Mouse (Mus musculus): ENCODE data around the gene Prim2. TPM values are rescaled to one million over a fixed set of nuclear protein-coding genes. Genes with fewer than 3 reads are reported as not detected.

Prim2 gene
- total RNA-seq, 1 experiment = 39.0 TPM

DNA sequence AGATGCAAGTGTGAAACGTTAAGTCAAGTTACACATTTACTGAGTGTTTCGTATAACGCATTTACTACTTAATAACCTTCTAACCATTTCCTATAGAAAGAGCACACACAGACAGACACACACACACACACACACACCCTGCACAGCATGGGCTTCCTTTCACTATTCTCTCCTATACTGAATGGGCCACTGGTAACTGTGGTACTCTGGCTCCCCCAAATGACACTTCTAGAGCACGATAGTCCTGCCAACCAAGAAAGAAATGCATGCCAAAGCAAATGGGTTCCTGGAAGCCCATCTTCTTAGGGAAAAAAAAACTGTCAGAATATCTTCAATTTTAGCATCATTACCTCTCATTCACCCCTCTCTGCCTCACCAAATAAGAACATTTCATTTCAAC, 22.4 kb downstream of the Prim2 start:
- in situ Hi-C loops (cut with MboI; ENCODE audit: low sequenced_read_pairs in 2 of 2, unreplicated experiment in 2 of 2) = no loop called here
- TF ChIP-seq ZNF384 (IDR thresholded peaks at IDR 0.05; ENCODE audit: low read depth, low read length) = no peak
- TF ChIP-seq MAFK (IDR thresholded peaks at IDR 0.05; ENCODE audit: insufficient read depth, low read depth, low read length) = no peak
- no peak for TF ChIP-seq CHD2 (IDR thresholded peaks at IDR 0.05; ENCODE audit: low read depth, low read length)
- no peak for TF ChIP-seq ZC3H11A (IDR thresholded peaks at IDR 0.05; ENCODE audit: borderline replicate concordance, low read depth, low read length)
- TF ChIP-seq HCFC1 (IDR thresholded peaks at IDR 0.05; ENCODE audit: borderline replicate concordance, insufficient read depth, low read length) = no peak
- Histone ChIP-seq H3K4me3 (ENCODE audit: insufficient read depth in 1 of 2, low read depth in 1 of 2, low read length in 2 of 2, poor library complexity in 1 of 2, severe bottlenecking in 1 of 2) (no peak overlapping the region), H3K36me3 (ENCODE audit: control insufficient read depth, insufficient read depth, low read length, poor library complexity, severe bottlenecking) (peaks cover 3% of the 10 kb centered on the region; the same call in 1 of the 2 replicates), H3K27ac (ENCODE audit: insufficient read depth, low read depth, low read length, poor library complexity, severe bottlenecking) (no peak overlapping the region), H3K9me3 (ENCODE audit: control insufficient read depth, insufficient read depth, low read depth, low read length) (no peaks in the 10 kb centered on the region), H3K9ac (ENCODE audit: insufficient read depth, low read depth, low read length, poor library complexity, severe bottlenecking) (no peak overlapping the region), H3K4me1 (ENCODE audit: control insufficient read depth in 2 of 2, insufficient read depth in 2 of 2, low read length in 2 of 2, poor library complexity in 1 of 2) (peaks cover 0 to 4% of the 10 kb centered on the region in 2 experiments; a peak in 1 of 4 replicates)
- DNase-seq (ENCODE audit: low read depth, low spot score) = no peak

DNA sequence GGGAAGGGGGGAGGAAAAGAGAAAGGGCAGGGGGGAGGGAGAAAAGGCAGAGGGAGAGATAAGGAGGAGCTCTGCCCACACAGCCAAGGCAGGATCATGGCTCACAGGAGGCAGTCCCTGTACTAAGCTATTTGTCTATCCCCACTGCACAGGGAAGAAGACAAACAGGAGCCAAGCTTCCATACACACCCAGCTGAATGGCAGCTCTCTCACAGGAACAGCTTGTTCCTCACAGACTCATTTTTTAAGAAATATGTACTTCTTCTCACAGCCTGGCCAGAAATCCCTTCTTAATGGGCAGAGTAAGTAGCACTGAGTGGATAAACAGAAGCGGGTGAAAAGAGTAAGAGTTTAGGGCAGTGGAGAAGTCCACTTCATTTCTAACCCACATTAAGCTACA, 23.9 kb downstream of the Prim2 start:
- no peak overlapping the region for H3K27ac ChIP-seq (ENCODE audit: insufficient read depth, low read depth, low read length, poor library complexity, severe bottlenecking)
- peaks cover 2% of the 10 kb centered on the region; the same call in 1 of the 2 replicates for H3K36me3 ChIP-seq (ENCODE audit: control insufficient read depth, insufficient read depth, low read length, poor library complexity, severe bottlenecking)
- TF ChIP-seq HCFC1 (IDR thresholded peaks at IDR 0.05; ENCODE audit: borderline replicate concordance, insufficient read depth, low read length) (no peak), CHD2 (IDR thresholded peaks at IDR 0.05; ENCODE audit: low read depth, low read length) (no peak), ZC3H11A (IDR thresholded peaks at IDR 0.05; ENCODE audit: borderline replicate concordance, low read depth, low read length) (no peak), MAFK (IDR thresholded peaks at IDR 0.05; ENCODE audit: insufficient read depth, low read depth, low read length) (no peak), ZNF384 (IDR thresholded peaks at IDR 0.05; ENCODE audit: low read depth, low read length) (no peak)
- no peaks in the 10 kb centered on the region for H3K9me3 ChIP-seq (ENCODE audit: control insufficient read depth, insufficient read depth, low read depth, low read length)
- DNase-seq (ENCODE audit: low read depth, low spot score) = no peak
- H3K4me1 ChIP-seq (ENCODE audit: control insufficient read depth in 2 of 2, insufficient read depth in 2 of 2, low read length in 2 of 2, poor library complexity in 1 of 2) = peaks cover 0 to 4% of the 10 kb centered on the region in 2 experiments; a peak in 1 of 4 replicates
- in situ Hi-C loops (cut with MboI; ENCODE audit: low sequenced_read_pairs in 2 of 2, unreplicated experiment in 2 of 2) = no loop called here
- H3K9ac ChIP-seq (ENCODE audit: insufficient read depth, low read depth, low read length, poor library complexity, severe bottlenecking) = no peak overlapping the region
- H3K4me3 ChIP-seq (ENCODE audit: insufficient read depth in 1 of 2, low read depth in 1 of 2, low read length in 2 of 2, poor library complexity in 1 of 2, severe bottlenecking in 1 of 2) = no peak overlapping the region

GRCm38 (mm10) chr1:33641139-33641538, 28.5 kb downstream of the Prim2 start:
- H3K9me3 ChIP-seq (ENCODE audit: control insufficient read depth, insufficient read depth, low read depth, low read length) = no peaks in the 10 kb centered on the region
- no peak for DNase-seq (ENCODE audit: low read depth, low spot score)
- peaks cover 2 to 4% of the 10 kb centered on the region in 2 experiments; a peak in 3 of 4 replicates for H3K4me1 ChIP-seq (ENCODE audit: control insufficient read depth in 2 of 2, insufficient read depth in 2 of 2, low read length in 2 of 2, poor library complexity in 1 of 2)
- no peak overlapping the region for H3K4me3 ChIP-seq (ENCODE audit: insufficient read depth in 1 of 2, low read depth in 1 of 2, low read length in 2 of 2, poor library complexity in 1 of 2, severe bottlenecking in 1 of 2)
- no peaks in the 10 kb centered on the region for H3K36me3 ChIP-seq (ENCODE audit: control insufficient read depth, insufficient read depth, low read length, poor library complexity, severe bottlenecking)
- no peak overlapping the region for H3K9ac ChIP-seq (ENCODE audit: insufficient read depth, low read depth, low read length, poor library complexity, severe bottlenecking)
- H3K27ac ChIP-seq (ENCODE audit: insufficient read depth, low read depth, low read length, poor library complexity, severe bottlenecking) = no peak overlapping the region
- in situ Hi-C loops (cut with MboI; ENCODE audit: low sequenced_read_pairs in 2 of 2, unreplicated experiment in 2 of 2) = no loop called here
- no peak for TF ChIP-seq ZNF384 (IDR thresholded peaks at IDR 0.05; ENCODE audit: low read depth, low read length)
- no peak for TF ChIP-seq HCFC1 (IDR thresholded peaks at IDR 0.05; ENCODE audit: borderline replicate concordance, insufficient read depth, low read length)
- no peak for TF ChIP-seq MAFK (IDR thresholded peaks at IDR 0.05; ENCODE audit: insufficient read depth, low read depth, low read length)
- no peak for TF ChIP-seq CHD2 (IDR thresholded peaks at IDR 0.05; ENCODE audit: low read depth, low read length)
- no peak for TF ChIP-seq ZC3H11A (IDR thresholded peaks at IDR 0.05; ENCODE audit: borderline replicate concordance, low read depth, low read length)

GRCm38 (mm10) chr1:33640089-33640488, 29.5 kb downstream of the Prim2 start:
- TF ChIP-seq MAFK (IDR thresholded peaks at IDR 0.05; ENCODE audit: insufficient read depth, low read depth, low read length) (no peak), HCFC1 (IDR thresholded peaks at IDR 0.05; ENCODE audit: borderline replicate concordance, insufficient read depth, low read length) (no peak), ZNF384 (IDR thresholded peaks at IDR 0.05; ENCODE audit: low read depth, low read length) (no peak), CHD2 (IDR thresholded peaks at IDR 0.05; ENCODE audit: low read depth, low read length) (no peak), ZC3H11A (IDR thresholded peaks at IDR 0.05; ENCODE audit: borderline replicate concordance, low read depth, low read length) (no peak)
- no peak overlapping the region for H3K9ac ChIP-seq (ENCODE audit: insufficient read depth, low read depth, low read length, poor library complexity, severe bottlenecking)
- in situ Hi-C loops (cut with MboI; ENCODE audit: low sequenced_read_pairs in 2 of 2, unreplicated experiment in 2 of 2) = no loop called here
- H3K36me3 ChIP-seq (ENCODE audit: control insufficient read depth, insufficient read depth, low read length, poor library complexity, severe bottlenecking) = no peaks in the 10 kb centered on the region
- no peak overlapping the region for H3K27ac ChIP-seq (ENCODE audit: insufficient read depth, low read depth, low read length, poor library complexity, severe bottlenecking)
- no peaks in the 10 kb centered on the region for H3K9me3 ChIP-seq (ENCODE audit: control insufficient read depth, insufficient read depth, low read depth, low read length)
- no peak for DNase-seq (ENCODE audit: low read depth, low spot score)
- H3K4me1 ChIP-seq (ENCODE audit: control insufficient read depth in 2 of 2, insufficient read depth in 2 of 2, low read length in 2 of 2, poor library complexity in 1 of 2) = peaks cover 2 to 6% of the 10 kb centered on the region in 2 experiments; a peak in 2 of 4 replicates
- no peak overlapping the region for H3K4me3 ChIP-seq (ENCODE audit: insufficient read depth in 1 of 2, low read depth in 1 of 2, low read length in 2 of 2, poor library complexity in 1 of 2, severe bottlenecking in 1 of 2)
